Mouse (Mus musculus): ENCODE results near the gene Atp13a2. TPM values are rescaled to one million over a fixed set of nuclear protein-coding genes. Genes with fewer than 3 reads are reported as not detected.

The Atp13a2 gene
- total RNA-seq, 2 experiments from 2014 or later = 150 to 155 TPM

DNA sequence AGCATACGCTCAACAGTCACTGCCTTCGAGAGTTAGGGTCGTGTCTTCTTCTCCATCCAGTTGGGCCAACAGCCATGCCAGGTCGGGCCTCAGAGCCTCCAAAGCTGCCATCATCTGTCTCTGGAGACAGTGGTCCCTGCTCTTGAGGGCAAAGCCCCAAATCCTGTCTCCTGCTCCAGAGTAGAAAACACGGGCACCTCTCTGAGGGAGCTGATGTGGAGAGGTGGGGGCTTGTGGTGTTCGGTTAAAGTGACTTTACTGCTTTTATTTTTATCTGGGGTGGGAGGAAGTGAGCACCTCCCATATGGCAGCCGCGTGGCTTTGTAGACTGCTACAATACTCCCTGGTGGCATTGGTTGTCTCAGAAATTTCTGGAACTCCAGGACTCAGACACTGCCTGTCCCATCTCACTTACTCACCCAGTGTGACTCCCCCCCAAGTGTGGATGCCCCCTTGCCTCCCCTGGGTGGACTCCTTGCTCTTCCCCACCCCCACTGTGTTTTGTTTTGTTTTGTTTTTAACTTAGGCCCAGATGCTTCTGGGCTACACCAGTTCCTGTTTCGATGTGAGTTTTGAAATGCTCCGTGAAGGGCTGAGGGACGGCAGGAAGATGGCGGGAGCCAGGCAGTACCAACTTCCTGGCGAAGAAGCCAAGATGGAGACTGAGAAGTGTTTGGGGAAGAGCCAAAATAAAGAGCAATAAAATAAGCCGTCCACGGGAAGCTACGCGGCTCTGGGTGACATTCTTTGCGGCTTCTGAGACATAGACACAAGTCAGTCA is 34.6 kb upstream of the Atp13a2 start:
- TF ChIP-seq CTCF (IDR thresholded peaks at IDR 0.05) = no peak
- intact Hi-C loops (cut with DNase I) = no loop called here
- no peak for DNase-seq (ENCODE audit: extremely low spot score in 1 of 2, low spot score in 2 of 2)
- Histone ChIP-seq H3K4me3 (no peak overlapping the region), H3K27ac (no peak overlapping the region)

- DNase-seq (ENCODE audit: extremely low spot score in 1 of 2, low spot score in 2 of 2) = no peak
- intact Hi-C loops (cut with DNase I) = loop anchor here (1.0 to 2.0 kb wide), 2 partner anchors 232 to 277 kb away; no protein-coding TSS in a partner anchor
- H3K4me3 ChIP-seq = peak overlapping the region; percentile 54
- TF ChIP-seq CTCF (IDR thresholded peaks at IDR 0.05) = no peak
- peak overlapping the region; percentile 93 for H3K27ac ChIP-seq
Measured at GRCm38 (mm10) chr4:140957131-140957702, 29.5 kb upstream of the Atp13a2 start.

- peak; percentile 80 to 83 for DNase-seq (ENCODE audit: extremely low spot score in 1 of 2, low spot score in 2 of 2)
- TF ChIP-seq CTCF (IDR thresholded peaks at IDR 0.05) = no peak; the same call in none of the 2 replicates
- intact Hi-C loops (cut with DNase I) = loop anchor here (1.0 to 2.0 kb wide), 3 partner anchors 51 to 277 kb away; partner anchors contain the start of gene Padi2
- Histone ChIP-seq H3K27ac (peak overlapping the region; percentile 93), H3K4me3 (peak overlapping the region; percentile 54)
Measured at GRCm38 (mm10) chr4:140957725-140958124, 28.9 kb upstream of the Atp13a2 start.

GRCm38 (mm10) chr4:140958319-140958718 is 28.4 kb upstream of the Atp13a2 start:
- intact Hi-C loops (cut with DNase I) = loop anchor here (1.0 kb wide), 1 partner anchor 52 kb away; the partner anchor contains the start of gene Padi2
- DNase-seq (ENCODE audit: extremely low spot score in 1 of 2, low spot score in 2 of 2) = no peak
- Histone ChIP-seq H3K4me3 (no peak overlapping the region), H3K27ac (peak overlapping the region; percentile 93)
- no peak for TF ChIP-seq CTCF (IDR thresholded peaks at IDR 0.05)

- Histone ChIP-seq H3K27ac (no peak overlapping the region), H3K4me3 (no peak overlapping the region)
- no peak for DNase-seq (ENCODE audit: extremely low spot score in 1 of 2, low spot score in 2 of 2)
- intact Hi-C loops (cut with DNase I) = no loop called here
- TF ChIP-seq CTCF (IDR thresholded peaks at IDR 0.05) = no peak
Measured at GRCm38 (mm10) chr4:140959128-140959679, 27.5 kb upstream of the Atp13a2 start.

DNA sequence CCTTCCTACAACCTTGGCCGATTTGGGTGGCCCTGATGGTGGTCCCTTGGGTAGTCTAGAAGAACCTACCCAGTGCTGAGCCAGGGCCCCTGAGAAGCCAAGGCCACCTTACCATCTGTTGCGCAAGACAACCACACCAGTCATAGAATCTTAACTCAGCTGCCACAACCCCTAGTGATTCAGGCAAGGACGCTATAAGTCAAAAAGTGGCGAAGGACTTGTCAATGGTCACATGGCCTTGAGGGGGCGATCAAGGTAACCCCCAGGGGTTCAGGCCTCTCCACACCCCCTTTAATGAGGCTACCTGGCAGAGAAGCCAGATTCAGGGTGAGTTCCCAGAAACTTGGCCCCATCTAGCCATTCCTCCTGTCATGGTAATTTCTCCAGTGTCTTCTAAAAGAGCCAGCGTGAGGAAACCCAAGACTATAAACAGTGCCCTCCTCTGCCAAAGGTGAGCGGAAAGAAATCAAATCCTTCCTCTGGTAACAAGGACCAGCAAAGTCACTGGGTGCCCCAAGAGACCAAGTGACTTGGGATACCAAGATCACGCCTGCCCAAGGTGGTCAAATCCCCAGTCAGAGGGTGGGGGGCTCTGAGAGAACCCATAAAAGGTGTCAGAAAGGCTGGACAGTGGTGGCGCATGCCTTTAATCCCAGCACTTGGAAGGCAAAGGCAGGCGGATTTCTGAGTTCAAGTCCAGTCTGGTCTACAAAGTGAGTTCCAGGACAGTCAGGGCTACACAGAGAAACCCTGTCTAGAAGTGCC is 26.8 kb upstream of the Atp13a2 start:
- TF ChIP-seq CTCF (IDR thresholded peaks at IDR 0.05) = no peak
- H3K27ac ChIP-seq = no peak overlapping the region
- DNase-seq (ENCODE audit: extremely low spot score in 1 of 2, low spot score in 2 of 2) = no peak
- intact Hi-C loops (cut with DNase I) = loop anchor here (5.0 kb wide), 1 partner anchor 248 kb away; no protein-coding TSS in a partner anchor
- no peak overlapping the region for H3K4me3 ChIP-seq

DNA sequence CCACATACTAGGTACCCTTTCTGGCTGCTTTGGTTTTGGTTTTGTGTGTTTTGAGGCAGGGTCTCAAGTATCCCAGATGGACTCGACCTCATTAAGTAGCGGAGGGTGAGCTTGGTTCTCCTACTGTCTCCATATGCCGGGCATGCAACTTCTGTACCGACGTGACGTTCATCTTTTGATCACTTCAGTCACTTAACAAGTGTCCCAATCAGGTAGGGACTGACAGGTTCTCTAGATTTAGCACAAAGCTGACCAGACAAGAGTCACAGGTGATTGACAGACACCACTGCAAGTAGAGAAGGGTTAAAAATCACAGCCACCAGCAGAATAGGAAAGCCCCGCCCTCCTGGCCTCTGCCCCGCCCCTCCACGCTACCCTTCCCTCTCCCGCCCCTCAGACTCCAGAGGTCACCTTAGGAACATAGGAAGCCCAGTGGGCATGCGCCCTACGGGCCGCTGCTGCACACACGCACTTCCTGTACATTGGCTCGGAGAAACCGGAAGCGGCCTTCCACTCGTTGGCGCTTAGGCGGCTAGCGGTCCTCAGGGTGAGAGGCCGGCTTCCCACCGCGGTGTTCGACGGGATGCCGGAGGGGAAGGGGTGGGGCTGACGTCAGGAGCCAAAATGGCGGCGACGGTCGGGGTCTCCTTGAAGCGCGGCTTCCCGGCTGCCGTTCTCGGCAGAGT is 25.7 kb upstream of the Atp13a2 start, which contains the start of gene Sdhb:
Sdhb (plus strand) TSS at position 423 of the 686 bp plus-strand sequence.
- TF ChIP-seq CTCF (IDR thresholded peaks at IDR 0.05) = no peak
- peak; percentile 94 to 96 for DNase-seq (ENCODE audit: extremely low spot score in 1 of 2, low spot score in 2 of 2)
- Histone ChIP-seq H3K4me3 (peak within 1 kb of the TSS; percentile 90), H3K27ac (peak within 1 kb of the TSS; percentile 99)
- intact Hi-C loops (cut with DNase I) = loop anchor here (5.0 kb wide), 1 partner anchor 249 kb away; no protein-coding TSS in a partner anchor

GRCm38 (mm10) chr4:140961467-140962206 is 25.0 kb upstream of the Atp13a2 start:
- H3K4me3 ChIP-seq = peak overlapping the region; percentile 90
- no peak for TF ChIP-seq CTCF (IDR thresholded peaks at IDR 0.05)
- no peak for DNase-seq (ENCODE audit: extremely low spot score in 1 of 2, low spot score in 2 of 2)
- intact Hi-C loops (cut with DNase I) = loop anchor here (5.0 kb wide), 1 partner anchor 249 kb away; no protein-coding TSS in a partner anchor
- peak overlapping the region; percentile 99 for H3K27ac ChIP-seq

DNA sequence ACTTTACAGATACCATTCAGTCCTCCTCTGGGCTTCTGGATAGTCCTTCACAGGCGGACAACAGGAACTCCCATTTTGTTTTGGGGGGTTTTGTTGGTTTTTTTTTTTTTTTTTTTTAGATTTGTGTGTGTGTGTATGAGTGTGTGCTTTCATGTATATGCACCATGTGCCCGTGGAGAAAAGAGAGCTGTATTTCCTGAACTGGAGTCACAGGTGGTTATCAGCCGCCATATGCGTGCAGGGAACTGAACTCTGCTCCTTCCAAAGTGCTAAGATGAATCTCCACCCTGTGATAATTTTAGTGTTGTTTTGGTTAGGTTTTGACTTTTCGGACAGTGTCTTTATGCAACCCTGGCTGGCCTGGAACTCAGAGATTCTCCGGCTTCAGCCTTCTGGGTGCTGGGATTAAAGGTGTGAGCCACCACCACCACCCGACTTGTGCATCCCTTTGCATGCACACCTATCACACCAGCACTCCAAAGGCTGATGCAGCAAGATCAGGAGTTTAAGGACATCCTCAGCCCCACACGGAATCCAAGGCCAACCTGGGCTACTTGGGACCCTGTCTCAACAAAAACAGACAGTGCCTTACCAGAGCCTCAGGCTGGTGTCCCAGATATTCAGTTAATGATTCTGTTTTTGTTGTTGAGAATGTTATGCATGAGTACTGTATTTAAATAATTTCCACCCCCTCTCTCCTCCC is 24.3 kb upstream of the Atp13a2 start:
- DNase-seq (ENCODE audit: extremely low spot score in 1 of 2, low spot score in 2 of 2) = no peak
- no peak for TF ChIP-seq CTCF (IDR thresholded peaks at IDR 0.05)
- peak overlapping the region; percentile 99; the same call in 1 of the 2 replicates for H3K27ac ChIP-seq
- H3K4me3 ChIP-seq = peak overlapping the region; percentile 90
- intact Hi-C loops (cut with DNase I) = loop anchor here (5.0 kb wide), 1 partner anchor 250 kb away; no protein-coding TSS in a partner anchor
